Mouse (Mus musculus) intestine, postnatal 0 days (tissue): ENCODE results near the gene Egln2. TPM values are rescaled to one million over a fixed set of nuclear protein-coding genes. Genes with fewer than 3 reads are reported as not detected.

Source experiments
- ATAC-seq: fragments of 200-750 bp; cut with Nextera tagmentation; 2 replicates; pipeline ENCODE4 v1.8.0; 2017; ENCODE audit warnings: mild to moderate bottlenecking, moderate TSS enrichment, moderate library complexity
- H3K27ac ChIP-seq: fragments of 300-500 bp; sonication (generic); 2 replicates; pipeline ENCODE4 v1.5.1; 2014; ENCODE audit warnings: mild to moderate bottlenecking, low read depth, low read length, moderate library complexity
- H3K27me3 ChIP-seq: fragments of 300-500 bp; sonication (generic); replicated peaks from 2 replicates; pipeline ENCODE4 v1.6.1; 2014; ENCODE audit warnings: low read length, mixed read lengths; ENCODE audit not compliant: control insufficient read depth, insufficient read depth
- H3K36me3 ChIP-seq: fragments of 300-500 bp; sonication (generic); 2 replicates; pipeline ENCODE4 v1.6.1; 2014; ENCODE audit warnings: mild to moderate bottlenecking, moderate library complexity; ENCODE audit not compliant: control insufficient read depth, insufficient read depth
- H3K4me1 ChIP-seq: fragments of 300-500 bp; sonication (generic); replicated peaks from 2 replicates; pipeline ENCODE4 v1.6.1; 2014; ENCODE audit warnings: antibody characterized with exemption, low read length, mixed read lengths; ENCODE audit not compliant: control insufficient read depth, insufficient read depth
- H3K4me2 ChIP-seq: fragments of 300-500 bp; sonication (generic); replicated peaks from 2 replicates; pipeline ENCODE4 v1.6.1; 2014; ENCODE audit warnings: low read depth, mild to moderate bottlenecking, moderate library complexity
- H3K4me3 ChIP-seq: fragments of 300-500 bp; sonication (generic); 2 replicates; pipeline ENCODE4 v1.5.1; 2014; ENCODE audit warnings: low read depth, low read length
- H3K9ac ChIP-seq: fragments of 300-500 bp; sonication (generic); 2 replicates; pipeline ENCODE4 v1.6.1; 2014; ENCODE audit warnings: mild to moderate bottlenecking, low read depth, low read length
- H3K9me3 ChIP-seq: fragments of 300-500 bp; sonication (generic); 2 replicates; pipeline ENCODE4 v1.6.1; 2016; ENCODE audit warnings: mixed run types; ENCODE audit not compliant: control insufficient read depth
- CTCF ChIP-seq: sonication (generic); IDR thresholded peaks from 2 replicates; pipeline ENCODE4 v1.5.1; 2016; ENCODE audit warnings: low read depth, mild to moderate bottlenecking, control low read depth, antibody characterized with exemption, moderate library complexity
- WGBS: fragments of 180-500 bp; shearing (Covaris S2); extraction: QIAGEN DNeasy Blood & Tissue Kit; methylation state at CpG from one replicate; pipeline ENCODE4 v1.1.7; 2014; 5-methylcytosine and 5-hydroxymethylcytosine counted together
- polyA plus RNA-seq: library from polyadenylated mRNA; unstranded; fragments of >200 nt; fragmentation: Nextera tagmentation; extraction: Ambion mirVana; gene quantifications from 2 replicates; pipeline ENCODE4 v1.2.1, GENCODE M21; 2015

The Egln2 gene
- polyA plus RNA-seq: 63.9 and 64.0 TPM in 2 replicates

DNA sequence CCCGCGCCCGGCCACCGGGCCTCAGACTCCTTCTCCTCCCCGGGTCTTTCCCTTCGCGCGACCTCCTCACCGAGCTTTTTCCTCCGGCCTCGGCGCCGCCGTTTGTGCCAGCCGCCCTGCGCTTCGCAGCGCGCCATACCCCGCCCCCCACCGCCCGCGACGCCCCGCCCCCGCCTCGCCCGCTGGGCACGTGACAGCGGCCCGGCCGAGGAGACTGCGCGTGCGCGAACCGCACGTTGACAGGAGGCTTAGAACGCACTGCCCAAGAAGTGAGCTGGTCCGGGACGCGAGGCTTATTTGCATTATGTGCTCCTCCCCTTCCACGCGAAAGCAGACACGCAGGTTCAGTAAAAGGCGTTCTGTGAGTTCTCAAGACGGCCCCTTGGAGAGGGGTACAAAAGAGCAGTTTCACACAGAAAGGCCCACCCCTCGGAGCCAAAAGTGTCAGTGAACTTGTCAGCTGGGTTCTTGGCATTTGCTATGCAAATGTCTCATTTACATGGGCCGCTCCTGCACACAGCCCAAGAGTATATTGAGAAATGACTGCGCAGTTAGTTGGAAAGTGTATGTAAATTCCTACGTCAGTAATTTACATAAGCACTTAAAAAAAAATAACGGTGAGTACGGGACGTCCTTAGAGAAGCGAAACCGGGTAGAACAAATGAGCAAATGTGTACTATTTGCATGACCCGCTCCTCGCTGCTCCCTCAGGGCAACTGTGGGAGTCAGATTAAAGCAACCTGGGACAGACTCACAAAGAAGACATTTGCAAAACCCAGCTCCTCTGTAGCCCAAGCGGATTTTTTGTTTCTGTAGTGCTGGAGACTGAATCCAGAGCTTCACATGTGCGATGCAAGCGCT, at the start of gene Egln2:
Gene Egln2 (minus strand): TSS at position 189 of the 861 bp plus-strand sequence.
- peaks cover 10% of the 10 kb centered on the region for H3K4me1 ChIP-seq
- H3K27ac ChIP-seq: peak within 1 kb of the TSS; percentile 99
- peak within 1 kb of the TSS; percentile 86 for H3K9ac ChIP-seq
- H3K4me3 ChIP-seq: peak within 1 kb of the TSS; percentile 75
- H3K9me3 ChIP-seq: no peaks in the 10 kb centered on the region
- ATAC-seq: peak; percentile 84
- peak within 1 kb of the TSS; percentile 77 for H3K4me2 ChIP-seq
- no peak for TF ChIP-seq CTCF
- peaks cover 29% of the 10 kb centered on the region for H3K36me3 ChIP-seq
- H3K27me3 ChIP-seq: no peaks in the 10 kb centered on the region
- 2% methylated on average over 51 of the region's 61 CpGs for WGBS

DNA sequence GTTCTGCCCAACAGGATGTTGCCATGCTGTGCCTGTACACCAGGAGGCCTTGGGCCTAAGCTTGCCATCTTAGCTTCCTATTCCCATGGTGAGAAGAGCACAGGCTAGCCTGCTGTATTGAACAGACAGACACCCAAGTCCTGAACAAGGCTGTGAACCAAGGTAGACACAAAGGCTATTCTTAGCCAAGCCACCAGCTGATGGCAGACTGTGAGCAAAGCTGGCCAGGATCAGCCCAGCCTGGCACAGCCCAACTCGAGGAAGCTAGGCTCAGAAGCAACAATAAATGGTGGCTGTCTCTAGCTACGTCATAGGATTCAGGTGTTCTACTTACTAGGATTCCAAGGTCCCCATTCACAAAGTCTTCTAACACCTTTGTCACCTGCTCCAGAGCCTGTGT, 46.0 kb upstream of the Egln2 start:
- Histone ChIP-seq H3K4me2 (no peak overlapping the region), H3K4me3 (no peak overlapping the region), H3K4me1 (no peaks in the 10 kb centered on the region), H3K27me3 (no peaks in the 10 kb centered on the region), H3K9ac (no peak overlapping the region), H3K36me3 (peaks cover 84% of the 10 kb centered on the region), H3K9me3 (no peaks in the 10 kb centered on the region), H3K27ac (no peak overlapping the region)
- TF ChIP-seq CTCF: no peak
- WGBS: 84% methylated on average over 2 of the region's 2 CpGs
- no peak for ATAC-seq

DNA sequence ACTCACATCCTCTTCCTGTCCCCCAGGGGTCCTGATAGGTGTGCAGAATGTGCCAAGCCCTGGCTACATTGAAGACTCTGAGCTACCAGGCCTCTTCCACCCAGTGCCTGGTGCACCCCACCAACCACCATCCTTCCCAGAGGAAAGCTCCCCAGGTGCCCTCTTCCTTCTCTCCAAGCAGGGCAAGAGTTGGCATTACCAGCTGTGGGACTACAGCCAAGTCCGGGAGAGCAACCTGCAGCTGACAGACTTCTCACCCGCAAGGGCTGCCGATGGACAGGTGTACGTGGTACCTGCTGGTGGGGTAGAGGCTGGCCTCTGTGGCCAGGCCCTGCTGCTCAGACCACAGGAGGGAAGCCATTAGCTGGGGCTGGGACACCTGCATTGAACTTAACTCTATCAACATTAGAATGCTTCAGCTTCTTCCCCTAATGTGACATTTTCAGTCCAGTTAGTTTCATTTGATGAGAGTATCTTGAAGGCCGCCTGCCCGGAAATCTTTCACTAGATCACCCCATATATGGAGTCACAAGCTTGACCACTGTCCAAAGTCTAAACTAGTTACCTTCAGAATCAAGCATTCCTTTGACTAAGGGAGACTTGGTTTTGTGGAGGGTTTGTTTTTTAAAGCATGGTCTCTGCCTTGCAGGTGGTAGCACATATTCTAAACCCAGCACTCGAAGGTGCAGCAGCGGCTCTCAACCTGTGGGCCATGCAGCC, 37.3 kb upstream of the Egln2 start:
- no peak for ATAC-seq
- no peak overlapping the region for H3K4me3 ChIP-seq
- TF ChIP-seq CTCF: no peak
- no peak overlapping the region for H3K4me2 ChIP-seq
- WGBS: 87% methylated on average over 8 of the region's 8 CpGs
- peaks cover 31% of the 10 kb centered on the region for H3K36me3 ChIP-seq
- H3K4me1 ChIP-seq: peaks cover 4% of the 10 kb centered on the region; the same call in 1 of the 2 replicates
- H3K27me3 ChIP-seq: no peaks in the 10 kb centered on the region
- no peak overlapping the region for H3K27ac ChIP-seq
- no peaks in the 10 kb centered on the region for H3K9me3 ChIP-seq
- no peak overlapping the region for H3K9ac ChIP-seq

DNA sequence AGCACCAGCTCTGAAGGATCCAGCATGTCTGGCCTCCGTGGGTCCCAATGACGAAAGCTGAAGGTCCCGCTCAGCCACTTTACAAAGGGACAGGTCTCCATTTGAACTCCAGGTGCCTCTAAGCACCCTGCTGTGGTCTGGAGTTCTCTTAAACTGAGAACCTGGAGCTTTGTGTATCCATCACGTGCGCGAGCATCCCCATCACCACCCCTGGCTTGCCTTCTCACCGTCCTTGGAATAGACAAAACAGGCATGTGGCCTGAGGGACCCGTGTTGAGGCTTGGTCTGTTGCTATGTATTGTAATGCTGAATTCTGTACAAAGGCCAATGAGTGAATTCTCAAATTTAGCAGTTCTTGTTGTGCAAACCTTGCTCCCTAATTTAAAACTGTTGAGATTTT, 32.2 kb upstream of the Egln2 start:
- whole genome bisulfite sequencing: 85% methylated on average over 8 of the region's 8 CpGs
- Histone ChIP-seq H3K4me1 (peaks cover 9% of the 10 kb centered on the region; the same call in 1 of the 2 replicates), H3K9me3 (no peaks in the 10 kb centered on the region), H3K4me3 (no peak overlapping the region), H3K36me3 (peaks cover 4% of the 10 kb centered on the region), H3K27ac (no peak overlapping the region), H3K9ac (no peak overlapping the region), H3K4me2 (no peak overlapping the region), H3K27me3 (no peaks in the 10 kb centered on the region)
- ATAC-seq: no peak
- TF ChIP-seq CTCF: no peak

DNA sequence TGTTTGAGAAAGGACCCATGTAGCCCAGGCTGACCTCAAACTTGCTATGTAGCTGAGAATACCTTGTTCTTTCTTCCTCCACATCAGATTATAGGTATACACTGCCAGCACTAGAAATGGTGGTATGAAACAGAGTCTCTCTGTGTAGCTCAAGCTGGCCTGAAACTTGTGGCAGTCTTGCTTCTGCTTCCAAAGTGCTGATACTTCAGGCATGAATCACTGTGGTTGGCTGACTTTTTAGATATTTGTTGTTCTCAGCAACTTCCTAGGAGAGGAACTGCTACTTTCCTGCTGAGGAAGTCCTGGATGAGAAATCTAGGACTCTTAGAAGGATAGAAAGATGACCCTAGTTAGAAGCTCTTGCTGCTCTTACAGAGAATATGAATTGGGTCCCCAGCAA, 31.8 kb upstream of the Egln2 start:
- H3K4me1 ChIP-seq: peaks cover 9% of the 10 kb centered on the region; the same call in 1 of the 2 replicates
- peaks cover 9% of the 10 kb centered on the region for H3K36me3 ChIP-seq
- no peak overlapping the region for H3K4me3 ChIP-seq
- no peak for ATAC-seq
- no peak overlapping the region for H3K4me2 ChIP-seq
- TF ChIP-seq CTCF: no peak
- no peak overlapping the region for H3K27ac ChIP-seq
- no peaks in the 10 kb centered on the region for H3K9me3 ChIP-seq
- H3K9ac ChIP-seq: no peak overlapping the region
- H3K27me3 ChIP-seq: no peaks in the 10 kb centered on the region

DNA sequence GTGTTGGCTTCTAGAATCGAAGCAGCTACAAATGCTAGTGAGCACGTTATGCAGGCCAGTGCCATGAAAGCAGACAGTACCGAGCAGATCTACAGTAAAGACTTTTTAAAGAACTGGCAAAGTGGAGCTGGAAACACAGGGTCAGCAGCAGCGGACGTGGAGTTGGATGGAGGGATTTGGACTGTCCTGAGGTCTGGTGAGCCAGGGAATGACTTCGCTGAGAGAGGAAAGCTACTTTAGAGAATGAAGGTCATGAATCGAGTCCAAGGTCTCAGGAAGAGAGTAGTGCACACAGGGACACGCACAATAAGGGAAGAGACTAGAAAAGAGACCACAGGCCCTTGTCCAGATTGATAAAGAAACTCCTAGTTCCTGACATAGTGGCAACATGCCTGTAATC, 31.0 kb upstream of the Egln2 start:
- Histone ChIP-seq H3K9me3 (no peaks in the 10 kb centered on the region), H3K27ac (no peak overlapping the region), H3K4me1 (peaks cover 9% of the 10 kb centered on the region; the same call in 1 of the 2 replicates), H3K27me3 (no peaks in the 10 kb centered on the region), H3K36me3 (peaks cover 14% of the 10 kb centered on the region), H3K4me2 (no peak overlapping the region), H3K4me3 (no peak overlapping the region), H3K9ac (no peak overlapping the region)
- no peak for TF ChIP-seq CTCF
- no peak for ATAC-seq
- WGBS: 91% methylated on average over 8 of the region's 8 CpGs
